Mouse (Mus musculus) 3134 (cell line): ENCODE data around the gene Cdkn2aip.

Experiments used
- DNase-seq: peaks from one replicate; pipeline ENCODE4 v3.0.0-alpha.2; 2011; ENCODE audit warnings: low spot score; ENCODE audit not compliant: insufficient read length; ENCODE audit errors: extremely low read depth

The Cdkn2aip gene

DNA sequence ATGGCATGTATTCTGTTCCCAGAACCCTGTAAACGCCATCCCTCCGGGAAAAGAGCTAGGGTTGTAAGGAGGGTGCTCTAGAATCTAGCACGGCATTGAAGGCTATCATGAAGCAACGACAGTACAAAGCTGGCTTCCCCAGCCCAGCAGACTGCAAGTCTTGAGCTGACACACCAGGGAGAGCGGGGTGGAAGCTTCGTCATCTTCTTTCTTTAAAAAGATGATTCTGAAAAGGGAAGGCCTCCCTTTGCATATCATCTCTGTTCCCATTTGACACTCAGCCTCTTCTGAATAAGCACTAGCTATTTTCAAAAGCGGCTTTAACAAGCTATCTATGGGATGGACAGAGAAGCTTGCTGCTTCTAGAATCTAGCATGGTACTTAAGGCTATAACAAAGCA is 53.3 kb downstream of the Cdkn2aip start:
- no peak for DNase-seq

DNA sequence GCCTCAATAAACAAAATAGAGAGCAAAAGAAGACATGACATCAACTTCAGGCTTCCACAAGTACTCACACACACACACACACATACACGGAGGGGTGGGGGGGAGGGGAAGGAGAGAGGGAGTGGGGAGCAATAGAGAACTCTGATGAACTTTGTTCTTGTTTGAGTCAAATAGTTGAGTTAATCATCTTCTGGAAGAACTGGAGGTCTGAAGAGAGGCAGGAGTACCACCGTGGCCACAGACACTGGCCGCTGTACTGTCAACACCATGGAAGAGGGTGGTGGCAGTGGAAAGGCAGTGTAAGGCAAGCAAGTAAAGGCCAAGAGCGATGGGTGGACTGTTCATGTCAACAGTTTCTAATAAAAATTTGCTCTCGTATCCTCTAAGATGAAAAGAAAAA is 54.3 kb downstream of the Cdkn2aip start:
- no peak for DNase-seq
